Mouse (Mus musculus): ENCODE measurements around the gene Naa30.
A peak's percentile ranks its signal among the peaks of the same experiment; 100 is the strongest.
"Not testable (repeated sequence)": the region's sequence is repeated elsewhere in the genome, so short reads cannot be mapped to it uniquely, and the experiment has no call there.

Gene Naa30

GRCm38 (mm10) chr14:49171867-49172581 is at the start of gene Naa30:
Naa30 (plus strand) TSS chr14:49172226.
- peak; percentile 99 for DNase-seq (ENCODE audit: low spot score)

DNA sequence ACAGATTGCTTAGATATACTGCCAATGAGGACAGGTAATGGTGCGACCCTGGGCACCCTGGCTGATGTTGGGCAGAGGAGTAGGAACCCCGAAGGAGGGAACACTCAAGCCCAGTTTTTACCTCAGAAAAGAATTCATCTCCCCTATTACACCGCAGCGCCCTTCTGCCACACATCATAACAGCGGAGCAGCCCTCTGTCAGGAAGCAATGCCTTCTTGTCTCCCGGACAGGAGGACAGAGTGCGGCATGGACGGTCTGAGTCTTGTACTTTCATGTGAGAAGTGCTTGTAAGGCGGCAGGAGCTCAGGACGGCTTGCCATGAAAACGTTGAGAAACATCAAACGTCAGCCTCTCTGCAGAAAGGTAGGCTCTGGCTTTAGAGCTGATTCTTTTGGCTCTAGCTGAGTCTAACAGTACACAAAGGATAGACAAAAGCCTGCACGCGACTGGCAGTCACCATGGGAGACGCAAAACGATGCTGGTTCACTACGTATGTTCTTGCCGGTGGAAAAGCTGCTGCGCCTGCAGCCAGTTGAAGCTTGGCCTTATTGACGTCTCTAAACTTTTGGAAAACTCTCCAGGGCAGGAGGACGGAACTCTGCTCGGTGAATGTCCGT is 44.8 kb upstream of the Naa30 start:
- DNase-seq (ENCODE audit: low spot score) = no peak

DNA sequence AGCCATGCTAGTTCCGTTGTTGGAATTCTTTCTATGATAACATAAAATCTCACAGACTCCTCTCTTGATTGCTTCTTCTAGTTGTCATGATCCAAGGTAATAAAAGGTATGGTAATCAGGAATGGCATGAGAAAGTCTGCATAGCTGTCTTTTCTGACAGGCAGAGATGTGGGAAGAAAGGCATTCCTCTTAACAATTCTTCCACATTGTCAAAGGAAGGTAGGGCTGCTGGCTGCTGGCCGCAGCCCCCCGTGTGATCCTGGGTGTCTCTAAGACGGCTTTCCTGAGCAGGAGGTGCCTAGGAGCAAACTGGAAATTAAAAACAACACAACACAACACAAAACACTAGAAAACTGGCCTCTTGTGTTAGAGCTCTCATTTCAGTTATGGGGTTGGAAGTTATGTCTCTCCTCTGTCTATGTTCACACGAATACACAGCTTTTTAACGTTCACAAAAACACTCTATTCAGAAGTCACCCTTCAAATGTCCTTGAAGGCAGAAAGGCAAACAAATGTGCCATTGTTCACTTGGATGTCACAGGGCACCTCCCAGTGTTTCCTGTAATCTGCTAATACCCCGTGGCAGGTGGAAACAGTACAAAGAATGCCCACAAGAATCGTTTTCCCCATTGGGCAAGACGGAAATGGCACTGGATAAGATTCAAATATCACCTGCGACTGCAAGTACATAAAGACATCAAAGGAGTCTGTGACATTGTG is 43.3 kb upstream of the Naa30 start:
- DNase-seq (ENCODE audit: low spot score) = no peak

- no peak for DNase-seq (ENCODE audit: low spot score)
Observed at GRCm38 (mm10) chr14:49132391-49132790, 39.6 kb upstream of the Naa30 start.

DNA sequence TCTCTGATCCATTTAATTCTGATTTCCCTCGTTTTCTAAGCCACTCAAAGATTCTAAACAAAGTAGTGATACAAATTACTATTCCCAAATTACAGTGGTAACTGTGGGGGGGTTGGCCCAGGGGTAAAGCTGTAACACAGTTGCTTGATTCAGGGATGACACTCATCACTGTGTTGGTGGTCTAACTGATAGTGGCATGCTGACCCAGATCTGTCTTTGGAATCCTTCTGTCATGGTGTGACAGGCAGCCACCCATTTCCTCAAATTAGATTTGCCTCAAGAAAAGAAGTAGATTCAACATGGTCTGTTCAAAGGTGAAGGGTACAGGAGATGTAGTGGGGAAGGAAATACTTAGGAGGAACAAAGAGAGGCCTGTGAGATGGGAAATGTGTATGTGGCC is 33.9 kb upstream of the Naa30 start:
- DNase-seq (ENCODE audit: low spot score) = no peak

GRCm38 (mm10) chr14:49140756-49141155 is 31.3 kb upstream of the Naa30 start:
- DNase-seq (ENCODE audit: low spot score) = no peak

- DNase-seq (ENCODE audit: low spot score) = peak; percentile 73
Observed at GRCm38 (mm10) chr14:49153801-49154200, 18.2 kb upstream of the Naa30 start.

GRCm38 (mm10) chr14:49155572-49155971 is 16.5 kb upstream of the Naa30 start:
- DNase-seq (ENCODE audit: low spot score) = no peak

- DNase-seq (ENCODE audit: low spot score) = no peak
Observed at GRCm38 (mm10) chr14:49158143-49158925, 13.7 kb upstream of the Naa30 start.

DNA sequence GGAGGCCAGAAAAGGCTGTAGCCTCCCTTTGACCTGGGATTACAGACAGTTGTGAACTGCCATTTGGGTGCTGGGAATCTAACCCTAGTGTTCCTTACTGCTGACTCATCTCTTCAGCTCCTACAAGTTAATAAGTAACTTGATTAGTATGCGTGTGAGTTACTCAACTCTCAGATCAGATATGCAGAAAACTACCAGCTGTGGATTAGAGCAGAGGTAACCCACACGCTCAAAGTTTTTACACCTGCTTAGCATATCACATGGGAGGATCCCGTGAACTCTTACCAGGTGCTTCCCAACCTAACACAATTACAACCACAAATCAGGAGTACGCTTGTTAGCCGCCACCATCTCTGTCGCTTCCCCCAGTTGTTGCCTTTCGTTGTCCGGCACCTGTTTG is 740 bp upstream of the Naa30 start:
- peak; percentile 16 for DNase-seq (ENCODE audit: low spot score)

DNA sequence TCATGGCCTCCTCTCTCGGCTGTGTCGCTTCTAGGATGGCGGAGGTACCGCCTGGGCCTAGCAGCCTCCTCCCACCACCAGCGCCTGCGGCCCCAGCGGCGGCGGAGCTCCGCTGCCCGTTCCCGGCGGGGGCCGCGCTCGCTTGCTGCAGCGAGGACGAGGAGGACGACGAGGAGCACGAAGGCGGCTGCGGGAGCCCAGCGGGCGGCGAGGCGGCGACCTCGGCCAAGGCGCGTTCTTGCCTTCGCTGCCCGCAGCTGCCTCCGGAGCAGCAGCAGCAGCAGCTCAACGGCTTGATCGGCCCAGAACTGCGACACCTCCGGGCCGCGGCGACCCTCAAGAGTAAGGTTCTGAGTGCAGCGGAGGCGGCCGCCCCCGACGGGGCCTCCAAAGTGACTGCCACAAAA is 559 bp downstream of the Naa30 start:
- peak; percentile 76 for DNase-seq (ENCODE audit: low spot score)

- no peak for DNase-seq (ENCODE audit: low spot score)
Observed at GRCm38 (mm10) chr14:49173290-49174135, 1.5 kb downstream of the Naa30 start.

- no peak for DNase-seq (ENCODE audit: low spot score)
Observed at GRCm38 (mm10) chr14:49179736-49180135, 7.7 kb downstream of the Naa30 start.

DNA sequence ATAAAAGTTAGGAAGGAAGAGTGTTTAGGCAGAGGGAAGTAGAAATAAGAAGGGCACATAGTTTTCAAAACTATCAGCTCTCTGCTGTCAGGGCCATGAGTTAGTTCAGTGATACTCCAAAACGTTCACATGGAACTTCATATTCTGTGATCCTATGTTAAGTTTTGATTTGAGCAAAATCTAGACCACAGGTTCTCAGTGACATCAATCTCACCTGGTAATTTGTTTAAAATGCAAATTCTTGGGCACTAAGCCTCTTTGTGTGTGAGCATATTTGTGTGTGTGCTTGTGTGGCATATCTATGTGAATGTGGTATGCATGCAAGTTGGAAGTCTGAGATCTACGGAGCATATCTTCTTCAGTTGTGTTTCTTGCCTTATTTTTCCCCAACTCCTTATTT is 14.2 kb downstream of the Naa30 start:
- no peak for DNase-seq (ENCODE audit: low spot score)

DNA sequence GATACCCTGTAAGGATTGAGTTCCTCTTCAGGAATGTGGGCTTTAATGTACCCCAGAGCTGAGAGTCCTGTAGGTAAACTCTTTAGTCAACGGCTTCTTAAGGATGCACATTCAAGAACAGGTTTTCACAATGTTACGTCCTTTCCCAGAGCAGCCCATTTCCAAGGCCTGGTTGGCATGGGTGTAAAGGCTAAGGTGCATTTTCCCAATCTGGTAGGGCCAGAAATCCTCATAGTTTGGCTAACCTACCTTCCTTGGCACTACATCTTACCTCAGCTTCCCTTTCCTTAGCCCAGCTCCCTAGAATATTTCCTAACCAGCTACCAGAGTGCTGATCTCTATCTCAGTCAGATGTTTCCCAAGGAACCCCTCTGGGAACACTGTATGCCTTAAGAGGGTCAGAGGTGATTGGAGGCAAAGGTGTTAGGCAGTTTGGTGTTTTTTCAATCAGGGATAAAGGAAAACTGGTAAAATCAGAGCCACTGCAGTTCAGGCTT is 25.1 kb downstream of the Naa30 start:
- DNase-seq (ENCODE audit: low spot score) = no peak

GRCm38 (mm10) chr14:49201073-49201778 is 29.2 kb downstream of the Naa30 start:
- no peak for DNase-seq (ENCODE audit: low spot score)

DNA sequence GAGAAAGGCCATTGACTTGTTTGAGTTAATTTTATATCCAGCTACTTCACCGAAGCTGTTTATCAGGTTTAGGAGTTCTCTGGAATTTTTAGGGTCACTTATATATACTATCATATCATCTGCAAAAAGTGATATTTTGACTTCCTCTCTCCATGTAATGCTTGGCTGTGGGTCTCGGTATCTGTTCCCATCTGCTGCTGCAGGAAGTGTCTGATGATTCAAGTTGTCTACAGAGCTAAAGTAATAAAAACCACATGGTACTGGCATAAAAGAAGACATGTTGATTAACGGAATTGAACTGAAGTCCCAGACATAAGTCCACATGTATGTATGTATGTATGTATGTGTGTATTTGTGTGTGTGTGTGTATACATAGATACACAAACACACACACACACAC is 38.2 kb downstream of the Naa30 start:
- DNase-seq (ENCODE audit: low spot score) = not testable (repeated sequence)

GRCm38 (mm10) chr14:49218677-49219076 is 46.7 kb downstream of the Naa30 start:
- DNase-seq (ENCODE audit: low spot score) = no peak

- DNase-seq (ENCODE audit: low spot score) = not testable (repeated sequence)
Observed at GRCm38 (mm10) chr14:49219466-49220022, 47.5 kb downstream of the Naa30 start.

GRCm38 (mm10) chr14:49221771-49222170 is 49.7 kb downstream of the Naa30 start:
- no peak for DNase-seq (ENCODE audit: low spot score)
